Mouse (Mus musculus): Measurements from ENCODE around the gene Ano6.

DNA sequence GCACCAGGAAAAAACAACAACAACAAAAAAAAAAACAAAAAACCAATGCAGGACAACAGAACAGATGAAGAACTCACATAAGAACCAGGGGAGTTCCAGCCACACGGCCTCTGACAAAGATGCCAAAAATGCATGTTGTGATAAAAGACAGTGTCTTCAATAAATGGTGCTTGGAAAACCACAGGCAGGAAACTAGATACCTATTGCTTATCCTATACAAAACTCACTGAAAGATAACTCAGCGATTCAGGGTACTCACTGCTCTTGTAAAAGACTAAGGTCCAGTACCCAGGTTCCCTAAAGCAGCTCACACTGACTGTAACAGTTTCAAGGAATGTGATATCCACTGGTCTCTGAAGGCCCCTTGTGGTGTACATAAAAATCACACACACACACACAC, 20.3 kb upstream of the Ano6 start:
- no peak for TF ChIP-seq CTCF (IDR thresholded peaks at IDR 0.05; ENCODE audit: insufficient read depth, low read length)
- TF ChIP-seq POLR2A (IDR thresholded peaks at IDR 0.05; ENCODE audit: borderline replicate concordance, extremely low read depth, low read depth, low read length) = no peak
